Mouse (Mus musculus) heart, adult 2 months (tissue): ENCODE data around the gene Shroom4. TPM values are rescaled to one million over a fixed set of nuclear protein-coding genes. Genes with fewer than 3 reads are reported as not detected.

Experiments used
- DNase-seq, 2 experiments: peaks; one replicate each; pipeline ENCODE4 v3.0.0; 2021
- H3K27ac ChIP-seq: fragments of 200-600 bp; 2 replicates; pipeline ENCODE4 v1.8.1; 2022
- H3K27me3 ChIP-seq: fragments of 200-500 bp; 2 replicates; pipeline ENCODE4 v1.6.1; 2012; ENCODE audit warnings: mild to moderate bottlenecking, low read length, inconsistent platforms, mixed read lengths; ENCODE audit not compliant: control insufficient read depth, insufficient read depth
- H3K36me3 ChIP-seq: fragments of 200-500 bp; 2 replicates; pipeline ENCODE4 v1.6.1; 2012; ENCODE audit warnings: low read length, inconsistent platforms; ENCODE audit not compliant: control insufficient read depth, insufficient read depth
- H3K4me1 ChIP-seq: fragments of 200-500 bp; 2 replicates; pipeline ENCODE4 v1.6.1; 2011; ENCODE audit warnings: low read length; ENCODE audit not compliant: control insufficient read depth, insufficient read depth
- H3K4me3 ChIP-seq: fragments of 200-600 bp; 2 replicates; pipeline ENCODE4 v1.8.1; 2022
- H3K79me2 ChIP-seq: fragments of 200-500 bp; replicated peaks from 2 replicates; pipeline ENCODE4 v1.6.1; 2012; ENCODE audit warnings: mild to moderate bottlenecking, inconsistent platforms, low read length, moderate library complexity, mixed read lengths; ENCODE audit not compliant: control insufficient read depth, insufficient read depth
- H3K9ac ChIP-seq: fragments of 200-500 bp; 2 replicates; pipeline ENCODE4 v1.6.1; 2012; ENCODE audit warnings: low read depth, mild to moderate bottlenecking, control low read depth, inconsistent platforms, low read length, mixed read lengths
- CTCF ChIP-seq: fragments of 200-600 bp; IDR thresholded peaks from 2 replicates; pipeline ENCODE4 v1.8.1; 2022; ENCODE audit warnings: antibody characterized with exemption, mild to moderate bottlenecking, moderate library complexity
- EP300 ChIP-seq: fragments of 200-500 bp; IDR thresholded peaks from 2 replicates; pipeline ENCODE4 v1.6.1; 2011; ENCODE audit warnings: low read depth, low read length, control low read depth; ENCODE audit not compliant: insufficient read depth
- POLR2A ChIP-seq: fragments of 200-500 bp; IDR thresholded peaks from 2 replicates; pipeline ENCODE4 v1.6.1; 2011; ENCODE audit warnings: mild to moderate bottlenecking, low read depth, low read length, control low read depth; ENCODE audit not compliant: insufficient read depth
- WGBS: fragments of 180-500 bp; shearing (Covaris S2); methylation state at CpG from one replicate; pipeline ENCODE4 v1.1.7; 2018; 5-methylcytosine and 5-hydroxymethylcytosine counted together
- intact Hi-C: fragments of 180-260 bp; cut with DNase I; formaldehyde crosslinking; loops from one replicate; pipeline ENCODE4 v1.15.1; 2025
- polyA plus RNA-seq: library from polyadenylated mRNA; depleted of rRNA; stranded (reverse); fragments of >200 nt; gene quantifications from 2 replicates; pipeline ENCODE4 v1.2.3, GENCODE M21; 2012
- total RNA-seq, 2 experiments: library from RNA; stranded (reverse); gene quantifications; 2 replicates each; pipeline ENCODE4 v1.2.3; 2021

Shroom4 gene
- total and polyA plus RNA-seq, 3 experiments: 5.1 to 14.8 (median 13.5) TPM

GRCm38 (mm10) chrX:6399193-6399592, 461 bp upstream of the Shroom4 start:
- Histone ChIP-seq H3K36me3 (no peaks in the 10 kb centered on the region), H3K4me3 (peak overlapping the region; percentile 60; the same call in 1 of the 2 replicates), H3K27ac (no peak overlapping the region; the same call in 1 of the 2 replicates), H3K4me1 (peaks cover 2% of the 10 kb centered on the region), H3K27me3 (no peaks in the 10 kb centered on the region), H3K79me2 (no peaks in the 10 kb centered on the region; the same call in 1 of the 2 replicates), H3K9ac (no peak overlapping the region; the same call in 1 of the 2 replicates)
- DNase-seq: no peak
- TF ChIP-seq CTCF (no peak), EP300 (no peak), POLR2A (no peak)
- intact Hi-C loops: no loop called here
- WGBS: 63% methylated on average over 1 of the region's 1 CpGs

GRCm38 (mm10) chrX:6400398-6401020, 855 bp downstream of the Shroom4 start:
- peak overlapping the region; percentile 79 for H3K9ac ChIP-seq
- 15% methylated on average over 40 of the region's 49 CpGs for WGBS

GRCm38 (mm10) chrX:6402921-6403320, 3.3 kb downstream of the Shroom4 start:
- DNase-seq: no peak
- H3K27ac ChIP-seq: no peak overlapping the region
- peaks cover 2% of the 10 kb centered on the region for H3K4me1 ChIP-seq
- WGBS: 81% methylated on average over 4 of the region's 4 CpGs
- intact Hi-C loops: no loop called here
- no peak overlapping the region for H3K4me3 ChIP-seq
- no peak for TF ChIP-seq EP300
- TF ChIP-seq CTCF: no peak
- TF ChIP-seq POLR2A: no peak
- H3K79me2 ChIP-seq: no peaks in the 10 kb centered on the region; the same call in 1 of the 2 replicates
- H3K27me3 ChIP-seq: no peaks in the 10 kb centered on the region
- H3K36me3 ChIP-seq: no peaks in the 10 kb centered on the region
- no peak overlapping the region for H3K9ac ChIP-seq

More at GRCm38 (mm10) chrX:6400398-6401020, 855 bp downstream of the Shroom4 start:
- H3K4me3 ChIP-seq: peak overlapping the region; percentile 60
- peak overlapping the region; percentile 45 for H3K27ac ChIP-seq
- TF ChIP-seq POLR2A (no peak), EP300 (no peak)
- H3K79me2 ChIP-seq: no peaks in the 10 kb centered on the region; the same call in 1 of the 2 replicates
- H3K27me3 ChIP-seq: no peaks in the 10 kb centered on the region
- peak; percentile 18 to 40 for DNase-seq
- intact Hi-C loops: no loop called here
- H3K4me1 ChIP-seq: peaks cover 2% of the 10 kb centered on the region
- no peaks in the 10 kb centered on the region for H3K36me3 ChIP-seq

GRCm38 (mm10) chrX:6409114-6409513, 9.5 kb downstream of the Shroom4 start:
- 43% methylated on average over 6 of the region's 6 CpGs for WGBS

GRCm38 (mm10) chrX:6415412-6415811, 15.8 kb downstream of the Shroom4 start:
- no peak for TF ChIP-seq EP300
- no peak for TF ChIP-seq CTCF
- TF ChIP-seq POLR2A: no peak
- 83% methylated on average over 12 of the region's 12 CpGs for WGBS
- DNase-seq: no peak
- Histone ChIP-seq H3K27ac (no peak overlapping the region), H3K36me3 (no peaks in the 10 kb centered on the region), H3K9ac (no peak overlapping the region), H3K79me2 (no peaks in the 10 kb centered on the region), H3K27me3 (no peaks in the 10 kb centered on the region), H3K4me3 (no peak overlapping the region), H3K4me1 (no peaks in the 10 kb centered on the region)
- intact Hi-C loops: loop anchor here (5.0 kb wide), 1 partner anchor 113 kb away; no protein-coding TSS in a partner anchor

More at GRCm38 (mm10) chrX:6409114-6409513, 9.5 kb downstream of the Shroom4 start:
- Histone ChIP-seq H3K27me3 (no peaks in the 10 kb centered on the region), H3K4me3 (no peak overlapping the region), H3K79me2 (no peaks in the 10 kb centered on the region), H3K27ac (no peak overlapping the region), H3K36me3 (no peaks in the 10 kb centered on the region), H3K4me1 (no peaks in the 10 kb centered on the region), H3K9ac (no peak overlapping the region)
- no peak for DNase-seq
- TF ChIP-seq POLR2A (no peak), EP300 (no peak), CTCF (no peak)
- intact Hi-C loops: no loop called here

- no peak for TF ChIP-seq CTCF
- TF ChIP-seq POLR2A: no peak
- no peak for TF ChIP-seq EP300
- Histone ChIP-seq H3K79me2 (no peaks in the 10 kb centered on the region), H3K27me3 (no peaks in the 10 kb centered on the region), H3K27ac (no peak overlapping the region), H3K36me3 (no peaks in the 10 kb centered on the region), H3K4me3 (no peak overlapping the region), H3K9ac (no peak overlapping the region), H3K4me1 (no peaks in the 10 kb centered on the region)
- intact Hi-C loops: loop anchor here (5.0 kb wide), 1 partner anchor 114 kb away; no protein-coding TSS in a partner anchor
- DNase-seq: no peak
- WGBS: 84% methylated on average over 5 of the region's 5 CpGs
Measured at GRCm38 (mm10) chrX:6415936-6416335, 16.3 kb downstream of the Shroom4 start.
